Mouse (Mus musculus): ENCODE data around the gene Map4k5.

Map4k5 gene

GRCm38 (mm10) chr12:69887776-69888175 is 5.2 kb downstream of the Map4k5 start:
- peak; percentile 32 for DNase-seq (ENCODE audit: low read depth, low spot score)

- DNase-seq (ENCODE audit: low read depth, low spot score) = peak; percentile 77
These were observed 7.7 kb downstream of the Map4k5 start for GRCm38 (mm10) chr12:69885170-69885923.

DNA sequence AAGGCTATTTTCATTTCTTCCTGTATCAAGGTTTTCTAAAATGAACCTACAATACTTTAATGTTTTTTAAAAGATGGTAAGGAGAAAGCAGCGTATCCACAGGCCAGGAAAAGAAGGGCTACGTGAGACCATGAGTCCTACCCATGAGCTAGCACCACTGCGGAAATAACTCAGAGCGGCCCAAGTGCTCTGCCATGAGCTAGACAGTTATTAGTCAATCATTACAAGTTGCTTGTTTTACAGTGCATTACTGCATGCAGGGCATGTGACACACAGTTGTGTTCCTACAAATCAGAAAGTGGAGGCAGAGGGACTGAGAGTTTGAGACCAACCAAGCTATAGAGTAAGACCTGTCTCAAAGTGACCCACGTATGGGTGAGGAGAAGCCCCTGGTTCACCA is 8.9 kb downstream of the Map4k5 start:
- DNase-seq (ENCODE audit: low read depth, low spot score) = no peak

DNA sequence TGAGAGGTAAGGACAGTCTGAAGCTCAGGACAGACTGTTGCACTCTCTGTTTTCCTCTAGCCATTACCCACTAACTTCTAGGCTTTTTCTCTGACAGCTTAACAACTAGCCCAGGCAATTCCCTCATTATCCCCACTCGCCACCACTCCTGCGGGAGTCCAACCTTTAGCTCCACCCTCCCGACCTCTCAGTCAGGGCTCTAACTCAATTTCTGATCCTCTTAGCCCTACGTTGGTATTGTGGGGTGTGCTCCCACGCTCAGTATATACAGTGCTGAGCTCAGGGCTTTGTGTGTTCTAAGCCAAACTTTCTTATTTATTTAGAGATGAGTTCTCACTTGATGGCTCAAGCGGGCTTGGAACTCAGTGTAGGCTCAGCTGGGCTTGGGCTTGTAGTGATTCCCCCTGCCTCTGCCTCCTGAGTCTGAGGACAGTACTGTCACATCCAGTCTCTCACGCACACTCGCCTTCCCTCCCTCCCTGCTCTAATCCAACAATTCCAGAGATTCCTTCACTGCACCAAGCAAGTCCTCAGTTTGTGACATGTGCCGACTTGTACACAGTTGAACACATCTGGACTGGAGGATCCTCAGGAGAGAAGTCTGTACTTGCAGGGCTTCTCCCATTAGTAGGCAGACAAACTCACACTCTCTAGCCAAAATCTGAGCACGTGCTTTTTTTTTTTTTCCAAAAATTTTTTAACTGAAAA is 11.6 kb downstream of the Map4k5 start:
- no peak for DNase-seq (ENCODE audit: low read depth, low spot score)

GRCm38 (mm10) chr12:69879739-69880138 is 13.3 kb downstream of the Map4k5 start:
- no peak for DNase-seq (ENCODE audit: low read depth, low spot score)

DNA sequence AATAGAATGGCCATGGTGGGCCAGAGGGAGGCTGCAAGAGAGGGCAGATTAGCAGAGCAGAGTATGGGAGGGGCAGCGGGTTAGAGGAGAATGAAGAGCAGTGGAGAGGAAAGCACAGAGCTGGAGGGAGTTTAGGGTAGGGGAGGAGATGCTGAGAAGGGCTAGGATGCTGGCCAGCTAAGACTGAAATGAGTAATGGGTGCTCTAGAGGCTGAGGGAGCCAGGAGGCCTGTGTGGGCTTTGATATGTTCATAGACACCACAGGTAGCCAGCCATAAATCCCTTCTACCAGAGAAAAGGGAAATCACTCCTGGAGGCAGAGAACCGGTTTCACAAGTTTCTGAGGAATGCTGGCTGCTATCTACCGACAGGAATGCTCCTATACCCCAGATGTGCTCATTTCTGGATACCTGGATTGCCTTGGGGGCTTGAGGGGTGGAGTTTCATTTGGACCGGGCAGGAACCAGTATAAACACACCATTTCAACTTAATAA is 13.8 kb downstream of the Map4k5 start:
- no peak for DNase-seq (ENCODE audit: low read depth, low spot score)

GRCm38 (mm10) chr12:69877842-69878363 is 15.1 kb downstream of the Map4k5 start:
- no peak for DNase-seq (ENCODE audit: low read depth, low spot score)

DNA sequence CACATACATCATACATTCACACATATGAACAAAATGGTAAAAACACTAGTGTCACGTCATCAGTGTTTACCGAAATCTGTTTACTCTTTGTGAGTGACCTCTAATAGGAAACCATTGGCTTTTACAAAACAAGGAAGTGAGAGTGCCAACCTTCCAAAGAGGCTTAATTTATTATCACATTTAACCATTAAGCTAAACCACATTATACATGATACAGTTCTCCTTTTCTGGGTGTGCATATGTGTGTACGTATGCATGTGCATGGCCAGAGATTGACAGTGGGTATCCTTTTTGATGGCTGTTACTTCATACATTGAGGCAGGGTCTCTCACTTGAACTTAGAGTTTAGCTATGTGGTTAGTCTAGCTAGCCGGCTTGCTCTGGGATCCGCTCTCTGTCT is 21.4 kb downstream of the Map4k5 start:
- DNase-seq (ENCODE audit: low read depth, low spot score) = no peak

- DNase-seq (ENCODE audit: low read depth, low spot score) = no peak
These were observed 25.7 kb downstream of the Map4k5 start for GRCm38 (mm10) chr12:69867338-69867737.

GRCm38 (mm10) chr12:69864164-69864692 is 28.8 kb downstream of the Map4k5 start:
- no peak for DNase-seq (ENCODE audit: low read depth, low spot score)

DNA sequence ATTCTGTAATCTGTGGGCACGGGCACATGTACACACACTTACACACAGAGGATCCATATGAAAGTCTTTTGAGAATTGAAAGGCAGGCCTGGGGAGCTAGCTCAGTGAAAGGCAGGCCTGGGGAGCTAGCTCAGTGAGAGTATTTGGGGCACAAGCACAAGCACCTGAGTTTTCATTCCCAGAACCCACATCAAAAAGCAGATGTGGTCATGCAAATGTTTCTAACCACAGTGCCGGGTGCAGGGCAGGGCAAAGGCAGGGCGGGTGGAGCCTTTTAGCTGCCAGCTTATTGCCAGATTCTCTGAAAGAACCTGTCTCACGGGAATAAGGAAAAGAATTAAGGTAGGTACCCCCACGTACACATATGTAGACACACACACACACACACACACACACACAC is 29.5 kb downstream of the Map4k5 start:
- DNase-seq (ENCODE audit: low read depth, low spot score) = no peak

DNA sequence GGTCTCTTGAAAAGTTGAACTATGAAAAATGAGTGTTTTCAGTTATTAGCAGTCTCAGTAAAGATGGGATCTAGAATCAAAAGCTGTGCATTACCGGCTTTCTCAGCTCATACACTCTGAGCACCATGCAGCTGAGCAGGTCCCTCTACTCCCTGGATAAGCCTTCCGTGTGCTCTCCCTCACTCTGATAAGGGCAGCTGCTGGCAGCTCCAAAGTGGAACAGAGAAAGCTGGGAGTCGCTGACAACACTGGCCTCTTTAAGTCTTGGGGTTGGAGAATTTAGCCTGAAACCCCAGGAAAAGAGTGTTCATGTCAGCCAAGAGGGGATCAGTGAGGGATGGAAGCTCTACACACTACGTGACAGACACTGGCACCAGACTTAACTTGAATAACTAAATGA is 34.2 kb downstream of the Map4k5 start:
- DNase-seq (ENCODE audit: low read depth, low spot score) = no peak

DNA sequence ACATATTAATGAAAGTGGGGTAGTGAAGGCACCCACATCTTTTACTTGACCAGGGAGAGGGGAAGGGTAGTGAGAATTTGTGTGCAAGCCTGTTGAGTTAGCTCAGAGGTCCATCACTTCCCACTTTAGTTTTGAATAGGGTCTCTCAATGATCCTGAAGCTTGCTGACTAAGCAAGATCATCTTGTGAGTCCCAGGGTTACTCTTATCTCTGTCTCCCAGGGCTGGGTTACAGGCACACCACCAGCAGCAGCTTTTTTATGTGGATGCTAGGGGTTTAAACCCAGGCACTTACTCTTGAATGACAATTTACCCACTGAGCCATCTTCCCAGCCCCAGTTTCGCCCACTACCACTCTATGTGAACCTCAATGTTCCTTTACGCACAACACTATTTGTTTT is 35.4 kb downstream of the Map4k5 start:
- no peak for DNase-seq (ENCODE audit: low read depth, low spot score)

- DNase-seq (ENCODE audit: low read depth, low spot score) = no peak
These were observed 36.6 kb downstream of the Map4k5 start for GRCm38 (mm10) chr12:69856398-69856797.

DNA sequence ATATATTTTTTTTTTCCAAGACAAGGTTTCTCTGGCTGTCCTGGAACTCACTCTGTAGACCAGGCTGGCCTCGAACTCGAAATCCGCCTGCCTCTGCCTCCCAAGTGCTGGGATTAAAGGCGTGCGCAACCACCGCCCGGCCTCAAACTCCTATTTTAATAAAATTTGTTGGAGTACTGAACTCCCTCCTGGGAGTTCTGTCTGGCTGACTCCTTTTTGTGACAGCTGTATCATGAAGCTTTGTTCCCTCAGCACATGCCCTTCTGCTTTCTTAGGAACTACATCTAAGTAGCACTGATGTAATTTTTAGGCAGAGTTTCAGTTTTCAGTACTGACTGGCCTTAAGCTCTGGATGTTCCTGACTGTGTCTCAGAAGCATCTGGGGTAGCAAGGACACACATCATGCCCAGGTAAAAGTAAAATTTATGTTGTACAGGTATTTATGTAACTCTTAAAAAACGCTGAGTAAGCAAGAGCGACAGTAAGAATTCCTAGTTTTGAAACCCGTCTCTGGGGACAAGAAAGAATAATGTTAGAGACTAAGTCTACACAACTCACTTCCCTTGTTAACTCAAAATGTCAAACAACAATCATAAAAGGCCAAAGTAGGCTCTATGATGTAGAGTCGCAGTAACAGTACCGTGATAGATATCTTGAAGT is 37.2 kb downstream of the Map4k5 start:
- no peak for DNase-seq (ENCODE audit: low read depth, low spot score)

GRCm38 (mm10) chr12:69853942-69854341 is 39.1 kb downstream of the Map4k5 start:
- no peak for DNase-seq (ENCODE audit: low read depth, low spot score)

GRCm38 (mm10) chr12:69853387-69853786 is 39.6 kb downstream of the Map4k5 start:
- no peak for DNase-seq (ENCODE audit: low read depth, low spot score)

- no peak for DNase-seq (ENCODE audit: low read depth, low spot score)
These were observed 40.7 kb downstream of the Map4k5 start for GRCm38 (mm10) chr12:69852288-69852687.

GRCm38 (mm10) chr12:69848083-69848878 is 44.7 kb downstream of the Map4k5 start:
- DNase-seq (ENCODE audit: low read depth, low spot score) = no peak

- no peak for DNase-seq (ENCODE audit: low read depth, low spot score)
These were observed 46.5 kb downstream of the Map4k5 start for GRCm38 (mm10) chr12:69846499-69846898.

DNA sequence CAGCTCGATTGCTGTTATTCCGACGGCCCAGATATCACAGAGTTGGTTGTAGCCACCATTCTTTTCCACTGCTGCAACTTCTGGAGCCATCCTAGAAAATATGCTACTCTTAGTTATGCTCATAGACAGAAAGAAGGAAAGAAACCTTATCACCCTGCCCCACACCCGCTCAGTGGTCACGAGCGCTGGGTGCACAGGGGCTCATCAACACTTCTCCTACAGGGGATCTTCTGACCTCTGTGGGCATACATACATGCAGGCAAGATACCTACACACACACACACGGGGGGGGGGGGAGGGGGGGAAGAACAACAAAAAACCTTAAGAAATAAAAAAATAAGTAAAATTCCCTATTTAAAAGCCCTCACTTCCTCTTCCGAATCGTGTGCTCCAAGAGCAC is 47.3 kb downstream of the Map4k5 start:
- DNase-seq (ENCODE audit: low read depth, low spot score) = no peak
